Mouse (Mus musculus) MN1 (cell line): ENCODE measurements around the gene Nobox.

ENCODE experiments used
- DNase-seq: peaks from one replicate; pipeline ENCODE4 v3.0.0-alpha.2; 2016; ENCODE audit warnings: low spot score

Gene Nobox

DNA sequence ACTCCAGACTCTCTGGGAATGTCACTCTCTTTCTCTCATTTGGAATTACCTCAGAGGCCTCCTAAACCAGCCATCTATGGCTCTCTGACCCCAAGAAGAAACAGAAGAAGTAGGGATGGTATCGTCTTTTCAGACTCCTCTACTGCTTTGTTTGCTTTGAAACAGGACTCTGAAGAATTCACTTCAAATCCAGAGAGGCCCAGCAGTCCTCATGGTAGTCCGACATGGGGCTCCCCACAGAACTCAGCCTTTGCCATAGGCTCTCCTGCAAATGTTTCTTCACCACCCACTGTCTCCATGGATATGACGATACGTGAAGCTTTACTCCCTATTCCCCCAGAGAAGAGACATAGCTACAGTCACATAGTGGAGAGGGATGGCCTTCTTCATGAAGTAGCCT, 35.2 kb downstream of the Nobox start:
- no peak for DNase-seq

- DNase-seq = no peak
Observed at GRCm38 (mm10) chr6:43272597-43272996, 36.8 kb downstream of the Nobox start.

- DNase-seq = no peak
Observed at GRCm38 (mm10) chr6:43266356-43266755, 43.0 kb downstream of the Nobox start.

GRCm38 (mm10) chr6:43265363-43266041, 43.9 kb downstream of the Nobox start, which contains the start of gene Arhgef5:
Arhgef5 (plus strand) TSS chr6:43265582.
- DNase-seq = no peak

- no peak for DNase-seq
Observed at GRCm38 (mm10) chr6:43260756-43261155, 48.6 kb downstream of the Nobox start.

DNA sequence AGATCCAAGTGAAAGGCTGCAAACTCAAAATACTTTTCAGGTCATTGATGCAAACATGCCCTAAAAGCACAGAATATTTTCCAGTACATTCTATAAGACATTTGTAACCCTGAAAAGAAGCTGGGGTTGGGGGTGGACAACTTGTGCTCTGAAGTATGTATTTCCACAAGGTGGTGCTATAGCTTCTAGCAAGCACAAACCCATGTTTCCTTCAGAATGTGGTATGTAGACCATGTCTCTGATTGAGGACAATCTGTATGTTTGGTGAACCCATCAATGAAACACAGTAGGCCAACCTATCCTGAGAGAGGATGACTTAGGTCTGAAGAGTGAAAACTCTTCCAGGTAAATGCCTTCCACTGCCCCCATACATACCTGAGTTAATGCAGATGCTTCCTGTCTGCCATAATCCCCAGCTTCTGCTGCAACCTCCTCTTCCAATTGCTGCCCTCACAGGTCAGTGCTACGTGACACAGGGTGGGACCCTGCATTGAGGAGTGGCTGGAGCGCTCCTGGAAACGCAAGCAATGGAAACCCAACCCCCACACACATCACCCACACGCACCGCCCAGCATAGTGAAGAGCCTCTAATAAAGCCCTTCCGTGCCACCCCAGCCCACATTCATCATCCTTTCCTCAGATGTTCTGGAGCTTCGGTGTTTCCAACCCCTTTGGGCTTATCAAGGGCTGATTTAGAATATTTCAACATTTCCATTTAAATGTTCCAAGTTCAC, 55.0 kb downstream of the Nobox start:
- no peak for DNase-seq
